Mouse (Mus musculus) liver, embryonic 15.5 days (tissue): ENCODE measurements around the gene Grap2. TPM values are rescaled to one million over a fixed set of nuclear protein-coding genes. Genes with fewer than 3 reads are reported as not detected.

Experiments used
- ATAC-seq: fragments of 200-750 bp; cut with Nextera tagmentation; 2 replicates; pipeline ENCODE4 v1.8.0; 2017; ENCODE audit warnings: moderate number of reproducible peaks, mild to moderate bottlenecking, moderate library complexity; ENCODE audit not compliant: insufficient read depth
- H3K27ac ChIP-seq: fragments of 300-500 bp; sonication (generic); replicated peaks from 2 replicates; pipeline ENCODE4 v1.5.1; 2015; ENCODE audit warnings: mild to moderate bottlenecking, inconsistent platforms
- H3K27me3 ChIP-seq: fragments of 300-500 bp; sonication (generic); 2 replicates; pipeline ENCODE4 v1.6.1; 2015; ENCODE audit warnings: mild to moderate bottlenecking, inconsistent platforms
- H3K36me3 ChIP-seq: fragments of 300-500 bp; sonication (generic); replicated peaks from 2 replicates; pipeline ENCODE4 v1.6.1; 2015; ENCODE audit warnings: moderate library complexity, mild to moderate bottlenecking, inconsistent platforms
- H3K4me1 ChIP-seq: fragments of 300-500 bp; sonication (generic); replicated peaks from 2 replicates; pipeline ENCODE4 v1.6.1; 2015; ENCODE audit warnings: inconsistent platforms
- H3K4me2 ChIP-seq: fragments of 300-500 bp; sonication (generic); 2 replicates; pipeline ENCODE4 v1.6.1; 2015; ENCODE audit warnings: moderate library complexity, mild to moderate bottlenecking, inconsistent platforms
- H3K4me3 ChIP-seq: fragments of 300-500 bp; sonication (generic); replicated peaks from 2 replicates; pipeline ENCODE4 v1.5.1; 2015; ENCODE audit warnings: mild to moderate bottlenecking, inconsistent platforms
- H3K9ac ChIP-seq: fragments of 300-500 bp; sonication (generic); 2 replicates; pipeline ENCODE4 v1.6.1; 2015; ENCODE audit warnings: moderate library complexity, mild to moderate bottlenecking, inconsistent platforms
- H3K9me3 ChIP-seq: fragments of 300-500 bp; sonication (generic); replicated peaks from 2 replicates; pipeline ENCODE4 v1.6.1; 2016; ENCODE audit warnings: inconsistent platforms
- WGBS: fragments of 180-500 bp; shearing (Covaris S2); methylation state at CpG from one replicate; pipeline ENCODE4 v1.1.7; 2015; ENCODE audit warnings: mixed read lengths; ENCODE audit not compliant: insufficient replicate concordance; 5-methylcytosine and 5-hydroxymethylcytosine counted together
- polyA plus RNA-seq: library from polyadenylated mRNA; unstranded; fragments of >200 nt; fragmentation: Nextera tagmentation; extraction: Ambion mirVana; gene quantifications from 2 replicates; pipeline ENCODE4 v1.2.1, GENCODE M21; 2015

Gene Grap2
- polyA plus RNA-seq, 1 experiment from 2014 or later: 23.3 TPM

GRCm38 (mm10) chr15:80602487-80602886 is 30.1 kb downstream of the Grap2 start:
- H3K4me3 ChIP-seq: no peak overlapping the region
- H3K4me1 ChIP-seq: peaks cover 20% of the 10 kb centered on the region
- ATAC-seq: no peak
- H3K27me3 ChIP-seq: peaks cover 12% of the 10 kb centered on the region; the same call in 1 of the 2 replicates
- H3K9ac ChIP-seq: no peak overlapping the region
- H3K27ac ChIP-seq: no peak overlapping the region
- H3K9me3 ChIP-seq: no peaks in the 10 kb centered on the region
- no peaks in the 10 kb centered on the region for H3K36me3 ChIP-seq
- WGBS: 60% methylated on average over 7 of the region's 7 CpGs
- no peak overlapping the region for H3K4me2 ChIP-seq

GRCm38 (mm10) chr15:80604026-80604425 is 31.6 kb downstream of the Grap2 start:
- Histone ChIP-seq H3K36me3 (no peaks in the 10 kb centered on the region), H3K4me3 (no peak overlapping the region), H3K4me1 (peaks cover 14% of the 10 kb centered on the region), H3K9ac (no peak overlapping the region), H3K9me3 (no peaks in the 10 kb centered on the region), H3K27me3 (peaks cover 14% of the 10 kb centered on the region), H3K4me2 (no peak overlapping the region), H3K27ac (no peak overlapping the region)
- 65% methylated on average over 6 of the region's 6 CpGs for WGBS
- ATAC-seq: no peak

GRCm38 (mm10) chr15:80607970-80608369 is 35.6 kb downstream of the Grap2 start:
- Histone ChIP-seq H3K27me3 (peaks cover 17% of the 10 kb centered on the region), H3K36me3 (no peaks in the 10 kb centered on the region), H3K9me3 (no peaks in the 10 kb centered on the region), H3K9ac (no peak overlapping the region), H3K4me1 (peaks cover 17% of the 10 kb centered on the region), H3K27ac (no peak overlapping the region), H3K4me2 (no peak overlapping the region), H3K4me3 (no peak overlapping the region)
- ATAC-seq: no peak
- WGBS: 56% methylated on average over 3 of the region's 3 CpGs

- no peaks in the 10 kb centered on the region for H3K36me3 ChIP-seq
- H3K4me1 ChIP-seq: peaks cover 29% of the 10 kb centered on the region
- no peak for ATAC-seq
- H3K27ac ChIP-seq: no peak overlapping the region; the same call in 1 of the 2 replicates
- no peak overlapping the region for H3K4me3 ChIP-seq
- peaks cover 40% of the 10 kb centered on the region for H3K27me3 ChIP-seq
- no peak overlapping the region for H3K4me2 ChIP-seq
- H3K9ac ChIP-seq: 0 out of 2 replicates have a peak overlapping the region, but pooled peaks have one; percentile 15
- 28% methylated on average over 2 of the region's 2 CpGs for WGBS
- H3K9me3 ChIP-seq: no peaks in the 10 kb centered on the region
Observed at GRCm38 (mm10) chr15:80610335-80610734, 37.9 kb downstream of the Grap2 start.

GRCm38 (mm10) chr15:80611478-80611877 is 39.1 kb downstream of the Grap2 start:
- Histone ChIP-seq H3K9me3 (no peaks in the 10 kb centered on the region), H3K9ac (no peak overlapping the region), H3K27ac (no peak overlapping the region), H3K4me2 (no peak overlapping the region), H3K4me1 (peaks cover 40% of the 10 kb centered on the region), H3K27me3 (peaks cover 38% of the 10 kb centered on the region), H3K4me3 (no peak overlapping the region), H3K36me3 (no peaks in the 10 kb centered on the region)
- 61% methylated on average over 5 of the region's 5 CpGs for WGBS
- no peak for ATAC-seq

- Histone ChIP-seq H3K4me3 (no peak overlapping the region), H3K9me3 (no peaks in the 10 kb centered on the region), H3K4me1 (peaks cover 47% of the 10 kb centered on the region), H3K4me2 (no peak overlapping the region), H3K36me3 (no peaks in the 10 kb centered on the region), H3K27me3 (peaks cover 53% of the 10 kb centered on the region), H3K9ac (no peak overlapping the region), H3K27ac (no peak overlapping the region)
- ATAC-seq: no peak
- 44% methylated on average over 5 of the region's 5 CpGs for WGBS
Observed at GRCm38 (mm10) chr15:80613904-80614303, 41.5 kb downstream of the Grap2 start.

- no peak overlapping the region for H3K27ac ChIP-seq
- no peak for ATAC-seq
- no peaks in the 10 kb centered on the region for H3K36me3 ChIP-seq
- H3K9ac ChIP-seq: no peak overlapping the region
- H3K4me2 ChIP-seq: no peak overlapping the region
- H3K4me1 ChIP-seq: peaks cover 49% of the 10 kb centered on the region
- peaks cover 53% of the 10 kb centered on the region for H3K27me3 ChIP-seq
- H3K4me3 ChIP-seq: no peak overlapping the region
- 42% methylated on average over 18 of the region's 18 CpGs for WGBS
- no peaks in the 10 kb centered on the region for H3K9me3 ChIP-seq
Observed at GRCm38 (mm10) chr15:80614500-80615289, 42.3 kb downstream of the Grap2 start.

- Histone ChIP-seq H3K27me3 (peaks cover 53% of the 10 kb centered on the region), H3K9me3 (no peaks in the 10 kb centered on the region), H3K4me1 (peaks cover 49% of the 10 kb centered on the region), H3K27ac (no peak overlapping the region), H3K4me2 (no peak overlapping the region), H3K9ac (no peak overlapping the region), H3K4me3 (no peak overlapping the region), H3K36me3 (no peaks in the 10 kb centered on the region)
- no peak for ATAC-seq
- 20% methylated on average over 2 of the region's 2 CpGs for WGBS
Observed at GRCm38 (mm10) chr15:80615290-80615570, 42.8 kb downstream of the Grap2 start.

GRCm38 (mm10) chr15:80615636-80616383 is 43.4 kb downstream of the Grap2 start:
- Histone ChIP-seq H3K4me3 (no peak overlapping the region), H3K9me3 (no peaks in the 10 kb centered on the region), H3K4me1 (peaks cover 48% of the 10 kb centered on the region), H3K27me3 (peaks cover 53% of the 10 kb centered on the region), H3K4me2 (no peak overlapping the region), H3K27ac (no peak overlapping the region), H3K9ac (no peak overlapping the region), H3K36me3 (no peaks in the 10 kb centered on the region)
- 11% methylated on average over 17 of the region's 17 CpGs for WGBS
- no peak for ATAC-seq

GRCm38 (mm10) chr15:80617839-80618238 is 45.4 kb downstream of the Grap2 start:
- H3K27me3 ChIP-seq: peaks cover 51% of the 10 kb centered on the region
- 35% methylated on average over 2 of the region's 2 CpGs for WGBS
- no peak overlapping the region for H3K9ac ChIP-seq
- H3K27ac ChIP-seq: no peak overlapping the region
- ATAC-seq: no peak
- no peaks in the 10 kb centered on the region for H3K9me3 ChIP-seq
- no peak overlapping the region for H3K4me2 ChIP-seq
- H3K4me1 ChIP-seq: peaks cover 64% of the 10 kb centered on the region
- no peaks in the 10 kb centered on the region for H3K36me3 ChIP-seq
- no peak overlapping the region for H3K4me3 ChIP-seq

GRCm38 (mm10) chr15:80619166-80619565 is 46.8 kb downstream of the Grap2 start:
- no peak overlapping the region for H3K4me2 ChIP-seq
- H3K27ac ChIP-seq: no peak overlapping the region
- peaks cover 76% of the 10 kb centered on the region for H3K4me1 ChIP-seq
- peaks cover 38% of the 10 kb centered on the region for H3K27me3 ChIP-seq
- no peak overlapping the region for H3K4me3 ChIP-seq
- no peaks in the 10 kb centered on the region for H3K9me3 ChIP-seq
- 84% methylated on average over 5 of the region's 5 CpGs for WGBS
- H3K9ac ChIP-seq: no peak overlapping the region
- ATAC-seq: no peak
- no peaks in the 10 kb centered on the region for H3K36me3 ChIP-seq
